Mouse (Mus musculus): ENCODE data around the gene Myo18a.

GRCm38 (mm10) chr11:77753469-77753868 lies 9.6 kb upstream of the Myo18a start:
- TF ChIP-seq EP300 (optimal IDR thresholded peaks at IDR 0.05) (no peak), CTCF (IDR thresholded peaks at IDR 0.05; ENCODE audit: low read depth) (no peak)
